Mouse (Mus musculus) heart, embryonic 13.5 days (tissue): ENCODE measurements around the gene Faah. TPM values are rescaled to one million over a fixed set of nuclear protein-coding genes. Genes with fewer than 3 reads are reported as not detected.
A peak's percentile ranks its signal among the peaks of the same experiment; 100 is the strongest.

Experiments
- ATAC-seq: fragments of 200-750 bp; cut with Nextera tagmentation; 2 replicates; pipeline ENCODE4 v1.8.0; 2017; ENCODE audit warnings: moderate TSS enrichment; ENCODE audit not compliant: insufficient number of reproducible peaks, low FRiP score, low TSS enrichment; ENCODE audit errors: extremely low read depth
- H3K27ac ChIP-seq: fragments of 300-500 bp; sonication (generic); replicated peaks from 2 replicates; pipeline ENCODE4 v1.5.1; 2015; ENCODE audit warnings: moderate library complexity, mild to moderate bottlenecking, inconsistent platforms
- H3K27me3 ChIP-seq: fragments of 300-500 bp; sonication (generic); replicated peaks from 2 replicates; pipeline ENCODE4 v1.6.1; 2015; ENCODE audit warnings: mild to moderate bottlenecking, inconsistent platforms
- H3K36me3 ChIP-seq: fragments of 300-500 bp; sonication (generic); 2 replicates; pipeline ENCODE4 v1.6.1; 2015; ENCODE audit warnings: mild to moderate bottlenecking, inconsistent platforms
- H3K4me1 ChIP-seq: fragments of 300-500 bp; sonication (generic); 2 replicates; pipeline ENCODE4 v1.6.1; 2015; ENCODE audit warnings: inconsistent platforms
- H3K4me2 ChIP-seq: fragments of 300-500 bp; sonication (generic); 2 replicates; pipeline ENCODE4 v1.6.1; 2015; ENCODE audit warnings: inconsistent platforms, mild to moderate bottlenecking, moderate library complexity
- H3K4me3 ChIP-seq: fragments of 300-500 bp; sonication (generic); 2 replicates; pipeline ENCODE4 v1.5.1; 2015; ENCODE audit warnings: moderate library complexity, mild to moderate bottlenecking, inconsistent platforms
- H3K9ac ChIP-seq: fragments of 300-500 bp; sonication (generic); 2 replicates; pipeline ENCODE4 v1.6.1; 2015; ENCODE audit warnings: inconsistent platforms, mild to moderate bottlenecking, moderate library complexity
- H3K9me3 ChIP-seq: fragments of 300-500 bp; sonication (generic); 2 replicates; pipeline ENCODE4 v1.6.1; 2016; ENCODE audit warnings: inconsistent platforms
- WGBS: fragments of 180-500 bp; shearing (Covaris S2); methylation state at CpG from one replicate; pipeline ENCODE4 v1.1.7; 2015; ENCODE audit warnings: mixed read lengths; 5-methylcytosine and 5-hydroxymethylcytosine counted together
- polyA plus RNA-seq: library from polyadenylated mRNA; unstranded; fragments of >200 nt; fragmentation: Nextera tagmentation; extraction: Ambion mirVana; gene quantifications from 2 replicates; pipeline ENCODE4 v1.2.1, GENCODE M21; 2015

Faah gene
- polyA plus RNA-seq, 1 experiment from 2014 or later: 2.1 TPM

DNA sequence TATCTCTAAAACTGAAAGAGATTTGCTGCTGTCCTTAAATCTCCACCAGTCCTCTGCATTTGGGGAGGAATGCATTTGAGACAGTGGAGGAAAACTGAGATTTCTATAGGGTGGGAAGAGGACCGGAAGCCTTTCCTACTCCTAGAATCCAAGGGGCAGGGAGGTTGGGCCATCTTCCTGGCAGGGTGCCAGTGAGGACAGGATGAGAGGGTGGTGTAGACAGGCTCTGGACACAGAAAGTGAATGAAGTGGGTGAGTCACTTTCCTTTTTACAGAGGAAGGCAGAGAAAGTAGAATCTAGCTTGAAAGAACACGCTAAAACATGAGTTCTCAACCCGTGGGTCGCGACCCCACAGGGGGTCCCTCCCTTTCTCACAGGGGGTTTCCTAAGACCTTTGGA, 53.3 kb downstream of the Faah start:
- ATAC-seq: no peak
- H3K9ac ChIP-seq: no peak overlapping the region
- peaks cover 100% of the 10 kb centered on the region for H3K27me3 ChIP-seq
- H3K27ac ChIP-seq: no peak overlapping the region
- H3K4me1 ChIP-seq: peaks cover 11% of the 10 kb centered on the region
- no peak overlapping the region for H3K4me3 ChIP-seq
- no peaks in the 10 kb centered on the region for H3K9me3 ChIP-seq
- 6% methylated on average over 5 of the region's 5 CpGs for WGBS
- no peak overlapping the region for H3K4me2 ChIP-seq
- no peaks in the 10 kb centered on the region for H3K36me3 ChIP-seq

DNA sequence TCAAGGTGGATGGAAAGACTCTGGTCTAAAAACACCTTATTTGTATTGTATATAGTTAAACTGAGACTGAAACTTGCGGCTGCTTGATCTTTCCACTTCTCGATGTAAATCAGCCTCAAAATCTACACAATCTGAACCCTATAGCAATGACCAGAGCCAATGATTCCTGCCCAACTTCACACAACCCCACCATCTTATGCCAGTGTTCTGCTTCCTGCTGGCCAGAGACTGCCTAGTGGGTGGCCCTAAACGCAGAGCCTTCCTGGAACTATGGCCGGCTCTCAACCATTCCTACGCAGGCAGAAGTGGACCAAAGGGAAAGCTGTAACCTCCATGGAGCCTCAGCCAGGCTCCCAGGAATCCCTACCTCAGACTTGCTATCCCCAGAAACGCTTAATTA, 54.0 kb downstream of the Faah start:
- Histone ChIP-seq H3K27ac (no peak overlapping the region), H3K9me3 (no peaks in the 10 kb centered on the region), H3K4me2 (peak overlapping the region; percentile 92), H3K4me1 (peaks cover 11% of the 10 kb centered on the region), H3K4me3 (peak overlapping the region; percentile 65), H3K36me3 (no peaks in the 10 kb centered on the region), H3K27me3 (peaks cover 99% of the 10 kb centered on the region), H3K9ac (no peak overlapping the region)
- ATAC-seq: no peak
- WGBS: 17% methylated on average over 6 of the region's 6 CpGs

- peak overlapping the region; percentile 65 for H3K4me3 ChIP-seq
- peaks cover 99% of the 10 kb centered on the region for H3K27me3 ChIP-seq
- no peaks in the 10 kb centered on the region for H3K36me3 ChIP-seq
- under 1% methylated on average over 79 of the region's 79 CpGs for WGBS
- peak overlapping the region; percentile 83 for H3K9ac ChIP-seq
- H3K4me2 ChIP-seq: peak overlapping the region; percentile 92
- no peak overlapping the region for H3K27ac ChIP-seq
- H3K9me3 ChIP-seq: no peaks in the 10 kb centered on the region
- ATAC-seq: no peak
- peaks cover 11% of the 10 kb centered on the region for H3K4me1 ChIP-seq
Measured at GRCm38 (mm10) chr4:115962671-115963412, 54.9 kb downstream of the Faah start.

- peak overlapping the region; percentile 92 for H3K4me2 ChIP-seq
- H3K27ac ChIP-seq: no peak overlapping the region
- H3K36me3 ChIP-seq: no peaks in the 10 kb centered on the region
- peak overlapping the region; percentile 65; the same call in 1 of the 2 replicates for H3K4me3 ChIP-seq
- WGBS: 12% methylated on average over 7 of the region's 7 CpGs
- ATAC-seq: no peak
- H3K27me3 ChIP-seq: peaks cover 99% of the 10 kb centered on the region
- H3K4me1 ChIP-seq: peaks cover 11% of the 10 kb centered on the region
- no peaks in the 10 kb centered on the region for H3K9me3 ChIP-seq
- H3K9ac ChIP-seq: no peak overlapping the region
Measured at GRCm38 (mm10) chr4:115961991-115962390, 55.7 kb downstream of the Faah start.

GRCm38 (mm10) chr4:115959546-115959945, 58.2 kb downstream of the Faah start:
- Histone ChIP-seq H3K4me2 (no peak overlapping the region), H3K27me3 (peaks cover 99% of the 10 kb centered on the region), H3K9ac (no peak overlapping the region), H3K36me3 (no peaks in the 10 kb centered on the region), H3K9me3 (no peaks in the 10 kb centered on the region), H3K4me3 (no peak overlapping the region), H3K4me1 (peaks cover 6% of the 10 kb centered on the region), H3K27ac (no peak overlapping the region)
- ATAC-seq: no peak

DNA sequence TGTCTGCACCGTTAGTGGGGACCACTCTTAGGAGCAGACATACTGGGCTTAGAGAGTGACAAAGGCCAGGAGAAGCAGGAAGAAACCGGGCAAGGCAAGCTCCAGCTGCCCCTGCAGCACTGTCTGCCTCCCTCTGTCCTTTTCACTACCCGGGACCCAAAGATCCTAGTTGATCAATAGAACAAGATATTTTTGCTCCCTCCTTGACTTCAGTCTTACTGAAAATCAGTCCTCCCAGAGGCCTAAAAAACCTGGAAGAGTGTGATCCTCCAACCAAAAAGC, 62.3 kb downstream of the Faah start:
- no peak overlapping the region for H3K27ac ChIP-seq
- no peaks in the 10 kb centered on the region for H3K4me1 ChIP-seq
- 9% methylated on average over 3 of the region's 3 CpGs for WGBS
- ATAC-seq: no peak
- H3K27me3 ChIP-seq: peaks cover 98% of the 10 kb centered on the region
- H3K36me3 ChIP-seq: no peaks in the 10 kb centered on the region
- H3K4me3 ChIP-seq: no peak overlapping the region
- H3K9ac ChIP-seq: no peak overlapping the region
- H3K4me2 ChIP-seq: no peak overlapping the region
- H3K9me3 ChIP-seq: no peaks in the 10 kb centered on the region

DNA sequence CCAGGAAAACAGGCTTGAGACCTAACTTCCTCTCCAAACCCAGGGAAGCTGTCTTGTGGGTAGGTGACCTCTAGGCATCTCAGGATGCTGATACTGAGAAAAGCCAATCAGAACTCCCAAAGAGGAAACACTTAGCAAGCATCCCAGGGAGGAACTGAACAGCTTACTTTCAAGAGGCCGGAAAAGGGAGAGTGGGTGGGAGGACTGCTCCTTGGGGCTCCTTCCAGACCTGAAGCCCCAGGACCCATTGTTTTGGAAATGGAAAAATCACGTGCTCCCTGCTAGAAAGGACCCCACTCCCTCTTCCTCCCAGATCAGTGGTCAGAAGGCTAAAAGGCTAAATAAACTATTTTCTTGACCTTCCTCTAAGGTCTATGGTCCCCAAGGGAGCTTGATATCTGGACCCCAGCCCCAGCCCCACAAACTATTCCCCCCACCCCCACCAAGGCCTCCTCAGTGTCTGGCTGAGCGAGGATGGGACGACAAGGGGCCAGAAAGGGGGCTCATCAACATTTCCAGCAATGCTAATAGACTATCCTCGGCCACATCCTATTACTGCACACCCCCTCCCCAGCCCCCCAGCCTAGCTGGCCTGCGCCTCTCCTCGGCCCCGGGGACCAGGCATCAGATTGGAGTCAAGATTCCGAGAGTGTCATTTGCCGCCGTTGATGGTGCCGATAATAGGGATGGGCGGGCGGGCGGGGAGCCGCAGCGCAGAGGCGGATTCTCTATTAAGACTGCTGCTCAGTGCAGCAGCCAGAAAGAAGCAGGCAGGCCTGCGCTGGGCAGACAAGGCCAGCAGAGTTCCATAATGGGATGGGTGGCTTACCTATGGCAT, 62.9 kb downstream of the Faah start:
- ATAC-seq: no peak
- peak overlapping the region; percentile 17; the same call in 1 of the 2 replicates for H3K4me2 ChIP-seq

DNA sequence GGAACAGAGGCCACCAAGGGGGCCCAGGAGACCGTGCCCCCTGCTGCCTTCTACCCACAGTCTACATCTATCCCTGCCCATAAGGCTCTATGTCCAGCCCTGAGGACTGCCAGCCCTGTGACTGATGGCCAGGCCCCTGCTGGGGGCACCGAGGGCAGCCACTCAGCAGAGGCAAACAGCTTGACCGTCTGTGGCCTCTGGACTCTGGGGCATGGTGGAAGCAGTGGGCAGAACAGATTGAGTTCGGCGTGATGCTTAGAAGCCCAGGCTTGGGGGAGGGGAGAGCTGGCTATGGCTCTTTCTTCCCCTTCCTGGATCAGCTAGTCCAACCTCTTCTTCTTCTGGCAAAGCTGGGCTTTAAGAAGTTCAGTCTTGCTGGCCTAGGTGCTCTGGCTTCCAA, 64.2 kb downstream of the Faah start:
- H3K4me1 ChIP-seq: no peaks in the 10 kb centered on the region
- no peaks in the 10 kb centered on the region for H3K36me3 ChIP-seq
- no peak overlapping the region for H3K27ac ChIP-seq
- H3K9me3 ChIP-seq: no peaks in the 10 kb centered on the region
- H3K27me3 ChIP-seq: peaks cover 99% of the 10 kb centered on the region
- no peak for ATAC-seq
- no peak overlapping the region for H3K4me2 ChIP-seq
- no peak overlapping the region for H3K9ac ChIP-seq
- H3K4me3 ChIP-seq: no peak overlapping the region
- WGBS: 45% methylated on average over 5 of the region's 5 CpGs

More for the DNA sequence above, 62.9 kb downstream of the Faah start:
- WGBS: 2% methylated on average over 19 of the region's 19 CpGs
- no peak overlapping the region for H3K4me3 ChIP-seq
- no peak overlapping the region for H3K9ac ChIP-seq
- H3K27ac ChIP-seq: no peak overlapping the region
- H3K36me3 ChIP-seq: no peaks in the 10 kb centered on the region
- H3K9me3 ChIP-seq: no peaks in the 10 kb centered on the region
- peaks cover 98% of the 10 kb centered on the region for H3K27me3 ChIP-seq
- no peaks in the 10 kb centered on the region for H3K4me1 ChIP-seq

DNA sequence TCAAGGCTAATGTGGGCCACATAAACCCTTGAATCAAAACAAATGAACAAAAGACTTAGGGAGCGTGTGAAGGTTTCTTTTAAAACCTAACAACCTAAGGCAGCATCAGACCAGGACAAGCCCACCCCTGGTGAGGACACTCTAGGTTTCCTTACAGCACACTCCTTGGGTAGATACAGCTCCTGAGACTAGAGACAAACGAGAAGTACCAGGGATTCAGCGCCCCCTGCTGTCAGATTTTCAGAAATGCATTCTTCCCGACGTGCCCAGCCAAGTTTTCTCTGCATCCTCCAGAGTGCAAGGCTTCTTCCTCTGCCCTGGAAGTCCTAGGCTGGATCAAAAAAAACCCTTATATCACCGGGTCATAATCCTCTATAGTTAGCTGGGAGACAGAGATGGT, 65.0 kb downstream of the Faah start:
- no peaks in the 10 kb centered on the region for H3K9me3 ChIP-seq
- H3K4me3 ChIP-seq: no peak overlapping the region
- no peak overlapping the region for H3K9ac ChIP-seq
- H3K27ac ChIP-seq: no peak overlapping the region
- no peak overlapping the region for H3K4me2 ChIP-seq
- H3K36me3 ChIP-seq: no peaks in the 10 kb centered on the region
- WGBS: 13% methylated on average over 6 of the region's 6 CpGs
- H3K4me1 ChIP-seq: no peaks in the 10 kb centered on the region
- no peak for ATAC-seq
- peaks cover 99% of the 10 kb centered on the region for H3K27me3 ChIP-seq

DNA sequence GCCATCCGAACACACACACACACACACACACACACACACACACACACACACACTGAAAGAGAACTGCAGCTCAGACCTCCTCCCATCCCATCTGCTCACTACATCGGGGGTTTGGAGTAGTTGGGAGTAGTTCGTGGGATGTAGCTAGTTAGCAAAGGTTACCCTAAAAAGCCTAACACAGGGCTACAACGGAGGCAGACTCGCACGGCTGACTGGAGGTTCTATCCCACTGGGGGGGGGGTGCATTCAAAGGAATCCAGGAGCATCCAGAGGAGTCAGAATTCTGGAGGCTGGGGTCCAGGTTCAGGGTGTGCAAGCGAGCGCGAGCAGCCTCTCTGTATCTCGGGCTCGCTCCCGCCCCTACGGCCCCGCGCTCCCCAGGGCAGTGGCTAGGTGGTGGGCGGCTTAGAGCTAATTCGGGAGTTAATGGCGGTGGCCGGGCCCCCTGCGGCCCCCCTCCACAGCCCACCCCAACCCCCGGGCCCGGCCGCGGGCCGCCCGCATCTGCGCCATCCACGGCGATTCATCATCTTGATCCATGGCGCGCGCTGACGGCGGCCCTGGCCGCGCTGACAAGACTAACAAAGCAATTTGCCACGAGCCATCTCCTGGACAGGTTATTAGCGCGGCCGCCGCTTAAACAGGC, 73.9 kb downstream of the Faah start:
- Histone ChIP-seq H3K4me2 (peak overlapping the region; percentile 37), H3K9me3 (no peaks in the 10 kb centered on the region), H3K27ac (no peak overlapping the region), H3K27me3 (peaks cover 100% of the 10 kb centered on the region), H3K9ac (no peak overlapping the region; the same call in 1 of the 2 replicates), H3K36me3 (no peaks in the 10 kb centered on the region), H3K4me3 (peak overlapping the region; percentile 25), H3K4me1 (peaks cover 16% of the 10 kb centered on the region)
- WGBS: 1% methylated on average over 40 of the region's 41 CpGs
- peak; percentile 44; the same call in 1 of the 2 replicates for ATAC-seq

- H3K27me3 ChIP-seq: peaks cover 100% of the 10 kb centered on the region
- peaks cover 26% of the 10 kb centered on the region for H3K4me1 ChIP-seq
- 8% methylated on average over 9 of the region's 9 CpGs for WGBS
- no peak overlapping the region for H3K4me3 ChIP-seq
- H3K4me2 ChIP-seq: no peak overlapping the region
- H3K36me3 ChIP-seq: no peaks in the 10 kb centered on the region
- no peak for ATAC-seq
- no peaks in the 10 kb centered on the region for H3K9me3 ChIP-seq
- H3K9ac ChIP-seq: no peak overlapping the region
- H3K27ac ChIP-seq: no peak overlapping the region
Measured at GRCm38 (mm10) chr4:115941242-115941820, 76.4 kb downstream of the Faah start.
